Mouse (Mus musculus) cortical plate, adult 2 months (tissue): ENCODE measurements around the gene Slu7.

Source experiments
- CTCF ChIP-seq: fragments of 200-500 bp; IDR thresholded peaks from 2 replicates; pipeline ENCODE4 v1.5.1; 2011; ENCODE audit warnings: mild to moderate bottlenecking, control low read depth, low read length; ENCODE audit not compliant: insufficient read depth; ENCODE audit errors: extremely low read depth
- POLR2A ChIP-seq: fragments of 200-500 bp; IDR thresholded peaks from 2 replicates; pipeline ENCODE4 v1.6.1; 2011; ENCODE audit warnings: mild to moderate bottlenecking, low read length, control low read depth; ENCODE audit not compliant: insufficient read depth; ENCODE audit errors: extremely low read depth

DNA sequence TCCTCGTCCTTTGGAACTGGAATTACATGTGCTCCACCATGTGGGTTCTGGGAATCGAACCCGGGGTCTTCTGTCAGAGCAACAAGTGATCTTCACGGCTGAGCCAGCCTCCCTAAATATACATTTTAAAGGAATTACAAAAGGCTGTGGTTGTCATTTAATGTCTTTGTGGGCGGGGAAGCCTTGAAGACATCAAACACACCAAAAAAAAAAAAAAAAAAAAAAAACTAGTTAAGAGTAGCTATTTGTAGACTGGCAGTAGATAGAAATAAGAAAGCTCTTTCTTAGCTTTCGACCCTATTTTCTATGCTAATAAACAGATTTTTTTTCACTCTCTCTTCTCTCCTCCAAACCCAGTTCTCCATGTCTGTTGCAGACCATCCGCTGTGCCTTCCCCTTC lies 44.4 kb upstream of the Slu7 start:
- TF ChIP-seq POLR2A (no peak), CTCF (no peak)
